Mouse (Mus musculus) ovary, postnatal 14 days (tissue): ENCODE data around the gene Klhl40.

Experiments used
- DNase-seq: peaks from one replicate; pipeline ENCODE4 v3.0.0; 2022; ENCODE audit warnings: low spot score

The Klhl40 gene

DNA sequence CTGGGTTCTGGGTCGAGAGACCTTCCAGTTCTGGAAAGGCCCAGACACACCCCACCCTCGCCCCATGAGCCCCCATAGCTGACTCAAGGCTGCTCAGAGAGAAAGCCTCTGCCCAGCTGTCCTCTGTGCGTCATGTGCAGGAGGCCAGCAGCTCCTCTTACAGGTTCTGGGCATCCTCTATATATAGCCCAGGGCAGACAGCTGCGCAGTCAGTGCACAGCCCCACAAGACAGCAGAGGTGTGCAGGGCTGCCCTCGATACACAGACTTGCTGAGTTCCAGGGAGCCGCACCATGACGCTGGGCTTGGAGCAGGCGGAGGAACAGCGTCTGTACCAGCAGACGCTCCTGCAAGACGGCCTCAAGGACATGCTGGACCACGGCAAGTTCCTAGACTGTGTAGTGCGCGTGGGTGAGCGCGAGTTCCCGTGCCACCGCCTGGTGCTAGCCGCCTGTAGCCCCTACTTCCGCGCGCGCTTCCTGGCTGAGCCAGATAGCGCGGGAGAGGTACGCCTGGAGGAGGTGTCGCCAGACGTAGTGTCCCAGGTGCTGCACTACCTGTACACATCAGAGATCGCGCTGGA lies at the start of gene Klhl40:
Gene Klhl40, plus strand, starts transcription at position 124 of the 582 bp plus-strand sequence.
- no peak for DNase-seq

DNA sequence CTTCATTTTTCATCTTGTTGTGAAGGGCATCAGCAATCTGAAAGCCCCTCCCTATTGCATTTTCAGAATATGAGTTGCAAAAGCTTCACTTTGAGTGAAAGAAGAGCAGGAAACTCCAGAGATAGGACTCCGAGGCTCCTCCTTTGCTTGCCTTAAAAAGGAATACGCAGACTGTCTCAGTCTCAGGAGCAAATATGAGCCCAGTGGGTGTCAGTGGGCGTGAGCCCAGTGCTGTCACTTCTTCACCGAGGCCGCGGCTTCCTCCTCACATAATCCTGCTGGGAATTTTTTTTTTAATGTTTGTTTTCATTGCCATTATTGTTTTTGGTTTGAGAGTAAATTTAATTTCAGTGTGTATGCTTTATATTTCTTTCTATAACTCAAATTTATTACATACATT lies 36.9 kb upstream of the Klhl40 start:
- DNase-seq: no peak

DNA sequence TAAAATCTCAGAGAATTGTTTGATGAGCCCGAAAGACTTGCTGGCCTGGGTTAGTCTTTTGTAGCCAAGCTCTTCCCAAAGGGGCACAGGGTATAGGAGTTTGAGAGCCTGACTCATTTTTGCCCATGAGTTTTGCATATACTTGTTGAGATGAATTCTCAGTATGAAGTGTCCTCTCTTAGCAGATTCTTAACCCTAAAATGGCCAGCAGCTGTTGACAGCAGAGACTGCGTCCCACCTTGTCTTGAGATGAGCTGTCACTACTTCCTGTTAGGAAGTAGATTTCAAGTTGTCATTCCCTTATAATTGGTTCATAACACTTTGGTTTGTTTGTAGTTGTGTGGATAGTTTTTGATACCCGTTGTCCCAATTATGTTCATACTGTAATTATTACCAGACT lies 36.2 kb upstream of the Klhl40 start:
- DNase-seq: no peak

DNA sequence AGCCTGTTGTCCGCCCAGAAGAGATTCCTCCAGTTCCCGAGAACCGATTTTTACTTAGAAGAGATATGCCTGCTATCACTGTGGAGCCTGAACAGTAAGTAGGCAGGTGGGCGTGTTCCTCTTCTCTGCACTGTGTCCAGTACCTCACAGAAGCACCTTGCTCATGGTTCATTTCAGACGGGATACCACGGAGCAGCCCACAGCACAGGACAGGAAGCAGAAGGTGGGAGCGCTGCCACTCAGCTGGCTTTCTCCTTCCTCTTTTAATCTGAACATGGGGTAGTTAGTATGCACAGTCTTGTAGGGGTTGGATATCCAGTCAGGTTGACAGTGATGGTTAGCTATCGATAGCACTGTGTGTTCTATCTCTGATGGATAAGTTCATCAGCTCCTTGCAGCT lies 33.4 kb upstream of the Klhl40 start:
- no peak for DNase-seq

DNA sequence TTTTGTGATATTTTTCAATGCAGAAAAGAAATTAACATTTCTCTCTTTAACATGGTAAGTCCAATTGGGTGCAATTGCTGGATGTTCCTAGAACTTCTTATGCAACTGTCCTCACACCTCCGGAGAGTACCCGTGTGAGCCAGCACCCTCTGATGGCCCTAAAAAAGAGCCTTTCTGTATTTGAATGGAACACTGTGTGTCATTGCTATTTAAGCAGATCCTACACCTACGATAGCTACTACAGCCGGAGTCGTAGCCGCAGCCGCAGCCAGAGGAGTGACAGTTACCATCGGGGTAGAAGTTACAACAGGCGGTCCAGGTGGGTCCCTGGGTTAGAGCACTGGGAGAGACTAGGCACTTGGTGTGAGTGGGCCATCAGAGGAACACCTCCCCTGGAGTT lies 24.6 kb upstream of the Klhl40 start:
- DNase-seq: no peak

DNA sequence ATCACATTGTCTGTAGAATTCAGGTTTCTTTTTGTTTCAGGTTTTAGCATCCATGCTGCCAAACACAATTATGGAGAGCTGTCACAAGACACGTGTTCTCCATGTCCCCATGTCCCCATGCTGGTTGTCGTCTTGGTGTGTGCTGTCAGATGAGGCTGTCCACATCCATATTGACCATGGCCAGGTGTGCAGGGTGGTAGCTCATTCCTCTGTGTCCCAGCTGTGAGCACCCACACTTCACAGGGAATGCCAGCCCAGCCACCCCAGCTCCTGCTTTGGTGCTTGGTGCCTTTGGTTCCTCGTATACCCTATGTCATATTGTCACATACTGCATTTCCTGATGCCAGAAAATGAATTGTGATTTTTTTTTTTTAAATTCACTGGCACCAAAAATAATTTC lies 22.8 kb upstream of the Klhl40 start:
- DNase-seq: no peak

DNA sequence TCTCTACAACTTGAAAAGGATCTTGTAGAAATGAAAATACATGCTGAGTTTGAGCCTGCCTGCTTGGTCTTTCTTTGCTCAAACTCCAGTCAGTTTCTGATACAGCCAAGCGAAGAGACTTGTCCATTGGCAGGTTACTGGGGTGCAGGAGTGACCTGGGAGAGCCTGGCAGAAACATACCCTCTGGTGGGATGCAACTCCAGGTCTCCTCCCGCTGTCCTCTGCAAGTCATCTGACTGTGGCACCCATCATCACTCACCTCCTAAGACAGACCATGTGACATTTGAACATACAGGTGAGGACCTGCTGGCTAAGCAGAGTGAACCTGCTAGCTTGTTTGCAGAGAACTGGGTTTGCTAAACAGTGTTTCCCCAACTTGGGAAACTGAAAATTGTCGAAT lies 20.6 kb upstream of the Klhl40 start:
- DNase-seq: no peak

DNA sequence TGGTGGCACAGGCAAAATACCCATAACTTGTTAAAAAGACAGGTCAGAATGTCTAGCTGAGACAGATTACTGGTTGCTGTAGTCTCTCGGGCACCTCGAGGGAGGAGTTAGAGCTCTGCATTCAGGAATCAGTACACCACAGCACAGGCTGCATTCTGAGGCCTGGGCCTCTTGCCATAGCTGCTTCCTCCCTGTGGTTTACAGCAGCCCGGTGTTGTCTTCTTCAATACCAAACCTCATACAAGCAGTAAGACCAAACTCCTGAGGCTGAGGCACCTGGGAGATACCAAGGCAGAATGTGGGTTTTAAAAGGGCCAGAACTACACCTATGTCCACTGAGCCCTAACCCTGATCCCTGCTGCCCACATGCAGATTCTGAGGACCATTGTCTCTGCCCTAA lies 20.0 kb upstream of the Klhl40 start:
- DNase-seq: no peak

DNA sequence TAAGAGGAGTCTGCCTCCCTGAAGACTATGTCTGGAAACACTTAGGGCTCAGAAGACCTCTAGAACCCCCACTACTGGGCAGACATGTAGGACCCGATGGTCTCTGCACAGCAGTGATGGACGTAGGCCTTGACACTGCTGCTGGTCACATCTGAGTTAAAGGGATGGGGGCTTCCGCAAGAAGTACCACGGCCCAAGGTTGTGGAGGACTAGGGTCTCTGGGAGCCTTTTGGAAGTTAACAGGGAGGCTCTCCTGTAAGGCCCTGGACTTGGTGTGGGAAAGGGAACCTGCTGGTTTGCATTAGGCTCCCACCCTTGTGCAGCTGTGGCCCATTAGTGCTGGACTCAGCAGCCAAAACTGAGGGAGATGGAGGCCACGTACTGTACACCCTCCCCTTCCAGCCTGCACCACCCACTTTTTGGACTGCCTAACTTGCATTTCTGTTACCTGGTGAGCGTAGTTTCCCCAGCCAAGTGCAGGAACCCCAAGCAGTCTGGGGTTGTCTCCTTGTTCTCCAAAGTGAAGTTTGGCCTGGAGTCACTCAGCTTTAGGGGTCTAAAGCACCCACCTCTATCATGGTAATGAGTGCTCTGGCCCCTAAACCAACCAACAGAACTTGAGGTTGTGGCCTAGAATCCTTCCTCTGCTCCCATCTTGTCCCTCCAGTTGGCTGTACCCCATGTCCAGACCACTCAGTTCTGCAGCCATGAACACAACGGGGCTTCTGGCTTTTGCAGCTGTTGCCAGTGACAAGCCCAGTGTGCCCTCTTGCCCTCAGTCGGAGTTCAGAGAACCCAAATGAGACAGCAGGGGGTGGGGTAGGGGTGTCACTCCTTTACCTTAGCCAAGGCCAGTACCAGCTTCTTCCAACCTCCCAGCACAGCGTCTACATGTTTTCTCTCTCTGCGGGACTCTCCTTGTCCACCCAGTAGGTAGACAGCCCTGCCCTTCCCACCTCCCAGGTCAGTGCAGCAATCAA lies 19.3 kb upstream of the Klhl40 start:
- DNase-seq: no peak

DNA sequence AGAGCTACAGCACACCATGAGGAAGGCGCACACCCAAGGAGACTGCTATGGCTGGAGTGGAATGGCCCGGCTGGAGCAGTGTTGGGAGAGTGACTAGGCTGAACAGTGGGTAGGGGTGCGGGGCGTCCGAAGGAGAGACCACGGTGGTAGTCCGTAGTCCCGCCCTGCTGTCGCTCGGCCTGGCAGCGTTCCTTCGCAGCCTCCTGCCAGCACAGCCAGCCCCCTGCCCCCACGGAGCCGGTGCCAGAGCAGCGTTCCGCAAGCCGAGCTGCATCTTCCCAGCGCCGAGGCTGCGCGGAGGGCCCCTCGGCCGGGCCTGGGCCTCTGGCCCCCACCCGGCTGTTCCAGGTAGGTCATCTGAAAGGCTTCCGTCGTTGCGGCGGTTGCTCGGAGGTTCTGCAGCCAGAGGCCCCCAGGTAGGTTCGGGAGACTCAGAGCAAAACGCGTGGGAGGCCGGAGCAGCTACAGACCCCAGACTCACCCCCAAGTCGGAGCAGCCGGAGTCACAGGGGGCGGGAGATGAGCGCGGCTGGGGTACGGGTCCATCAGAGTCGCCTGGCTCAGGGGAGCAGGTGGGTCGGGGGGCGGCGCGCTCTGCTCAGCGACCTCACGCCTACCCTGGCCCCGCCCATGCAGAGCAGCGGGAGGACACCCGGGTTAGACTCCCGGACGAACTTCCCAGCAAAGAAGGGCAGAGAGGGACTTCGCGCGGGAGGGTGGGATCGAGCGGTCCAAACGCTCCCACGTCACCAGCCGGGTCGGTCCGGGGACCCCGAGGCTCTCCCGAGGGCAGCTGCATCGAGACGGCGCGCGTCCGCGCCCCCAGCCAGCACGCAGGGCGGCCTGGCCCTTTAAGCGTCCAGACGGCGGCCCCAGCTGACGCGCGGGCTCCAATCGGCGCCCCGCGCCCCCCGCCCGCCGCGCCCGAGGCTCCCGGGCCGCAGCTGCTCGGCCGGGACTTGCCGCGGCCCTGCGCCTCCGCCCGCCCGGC lies 18.0 kb upstream of the Klhl40 start, which contains the start of gene Zfp651:
Gene Zfp651, plus strand, starts transcription at position 240 of the 991 bp plus-strand sequence.
- DNase-seq: peak; percentile 57

DNA sequence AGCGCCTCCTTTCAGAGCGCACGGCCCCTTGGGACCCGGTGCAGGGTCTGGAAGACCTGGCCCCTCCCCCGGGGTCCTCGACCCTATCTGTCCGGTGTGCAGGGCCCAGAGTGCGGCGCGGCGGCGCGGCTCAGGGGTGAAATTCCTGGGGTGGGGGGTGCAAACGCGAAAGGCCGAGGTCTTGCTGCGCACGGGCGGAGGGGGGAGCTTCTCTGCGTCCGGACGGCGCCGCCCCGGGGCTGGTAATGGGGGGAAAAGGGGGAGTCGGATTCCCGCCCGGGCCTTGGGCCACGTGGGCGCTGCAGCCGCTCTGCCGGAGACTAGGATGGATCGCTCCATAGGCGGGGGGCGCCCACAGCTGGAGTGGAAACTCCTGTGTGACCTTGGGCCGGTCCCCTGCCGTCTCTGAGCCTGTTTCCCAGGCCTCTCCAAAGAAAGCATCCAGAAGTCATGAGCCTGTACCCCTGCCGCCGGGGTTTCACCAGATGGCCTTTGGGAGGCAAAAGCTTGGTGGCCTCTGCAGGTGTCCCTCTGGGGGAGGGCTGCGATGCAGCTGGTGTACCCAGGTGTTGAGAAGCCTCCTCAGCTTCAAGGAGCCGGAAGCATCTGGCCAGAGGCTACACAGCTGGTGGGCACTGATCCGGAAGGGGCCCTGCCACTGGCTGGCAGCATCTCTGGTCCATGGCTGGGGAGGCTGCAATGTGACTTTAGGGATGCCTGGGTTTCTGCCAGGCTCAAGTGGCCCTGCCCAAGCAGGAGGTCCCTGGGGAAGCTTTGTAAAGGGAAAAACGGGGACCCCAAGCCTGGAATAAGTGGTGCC lies 16.9 kb upstream of the Klhl40 start:
- DNase-seq: peak; percentile 71

DNA sequence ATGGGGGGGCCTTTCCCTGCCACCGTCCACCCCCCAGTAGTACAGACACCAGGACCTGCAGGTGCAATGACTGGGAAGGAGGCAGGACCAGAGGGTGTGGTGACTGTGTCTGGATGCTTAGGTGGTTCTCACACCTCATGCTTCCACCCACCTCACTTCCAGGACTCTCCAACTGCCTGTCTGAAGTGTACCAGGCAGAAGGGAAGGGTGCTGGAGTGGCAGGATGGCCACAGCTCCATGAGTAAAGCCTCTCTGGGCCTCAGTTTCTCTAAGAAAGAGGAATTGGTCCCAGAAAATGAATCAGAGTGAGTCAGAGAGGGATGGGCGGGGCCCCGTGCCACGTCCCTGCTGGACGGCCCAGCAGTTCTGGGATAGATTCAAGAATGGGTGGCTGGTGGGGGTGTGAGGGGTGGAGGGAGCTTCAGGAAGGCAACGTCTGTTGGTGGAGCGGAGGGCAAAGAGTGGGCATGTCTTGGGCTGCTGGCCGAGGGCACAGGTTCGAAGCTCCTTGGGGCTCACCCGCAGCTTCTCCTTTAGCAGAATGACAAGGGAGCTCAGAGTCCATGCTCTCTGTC lies 16.2 kb upstream of the Klhl40 start:
- DNase-seq: no peak

DNA sequence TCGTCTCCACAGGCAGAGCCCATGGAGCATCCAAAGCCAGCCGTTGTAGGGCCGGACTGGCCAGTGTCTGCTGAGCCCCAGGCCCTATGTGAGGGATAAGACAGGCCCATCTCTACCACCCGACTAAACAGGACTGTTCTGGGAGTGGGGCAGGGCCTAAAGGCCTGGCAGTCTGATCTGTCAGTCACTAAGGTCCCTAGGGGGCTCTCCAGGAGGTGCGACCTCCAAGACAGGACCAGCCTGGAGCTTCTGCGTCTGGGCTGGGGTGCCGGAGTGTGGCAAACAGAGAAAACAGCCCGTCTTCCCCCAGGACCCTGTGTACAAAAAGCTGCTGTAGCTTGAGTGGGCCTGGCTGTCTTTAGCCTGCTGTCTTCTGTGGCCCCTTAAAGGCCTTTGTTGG lies 15.6 kb upstream of the Klhl40 start:
- no peak for DNase-seq

DNA sequence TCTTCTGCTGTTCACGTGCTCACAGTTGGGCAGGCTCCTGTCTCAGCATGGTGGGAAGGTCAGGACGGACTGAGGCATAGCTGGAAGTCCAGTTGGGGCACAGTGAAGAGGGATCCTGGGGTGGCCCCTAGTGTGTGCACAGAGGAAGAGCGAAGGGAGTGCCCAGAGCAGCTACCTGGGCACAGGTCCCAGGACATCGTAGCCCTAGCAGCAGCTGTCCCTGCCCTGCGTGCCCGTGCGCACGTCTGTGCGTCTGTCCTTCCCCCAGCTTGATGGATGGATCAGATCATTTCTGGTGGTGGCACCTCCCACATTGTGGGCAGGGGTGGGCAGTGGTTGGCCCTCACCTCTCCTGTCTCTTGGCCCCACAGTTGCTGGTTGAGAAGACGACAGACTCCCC lies 15.2 kb upstream of the Klhl40 start:
- no peak for DNase-seq

DNA sequence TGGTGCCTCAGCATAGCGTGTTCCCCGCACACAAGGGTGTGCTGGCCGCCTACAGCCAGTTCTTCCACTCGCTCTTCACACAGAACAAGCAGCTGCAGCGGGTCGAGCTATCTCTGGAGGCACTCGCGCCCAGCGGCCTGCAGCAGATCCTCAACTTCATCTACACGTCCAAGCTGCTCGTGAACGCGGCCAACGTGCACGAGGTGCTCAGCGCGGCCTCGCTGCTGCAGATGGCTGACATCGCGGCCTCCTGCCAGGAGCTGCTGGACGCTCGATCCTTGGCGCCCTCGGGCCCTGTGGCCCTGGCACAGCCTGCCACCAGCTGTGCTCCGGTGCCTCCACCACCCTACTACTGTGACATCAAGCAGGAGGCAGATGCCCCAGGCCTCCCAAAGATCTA lies 14.6 kb upstream of the Klhl40 start:
- DNase-seq: no peak

DNA sequence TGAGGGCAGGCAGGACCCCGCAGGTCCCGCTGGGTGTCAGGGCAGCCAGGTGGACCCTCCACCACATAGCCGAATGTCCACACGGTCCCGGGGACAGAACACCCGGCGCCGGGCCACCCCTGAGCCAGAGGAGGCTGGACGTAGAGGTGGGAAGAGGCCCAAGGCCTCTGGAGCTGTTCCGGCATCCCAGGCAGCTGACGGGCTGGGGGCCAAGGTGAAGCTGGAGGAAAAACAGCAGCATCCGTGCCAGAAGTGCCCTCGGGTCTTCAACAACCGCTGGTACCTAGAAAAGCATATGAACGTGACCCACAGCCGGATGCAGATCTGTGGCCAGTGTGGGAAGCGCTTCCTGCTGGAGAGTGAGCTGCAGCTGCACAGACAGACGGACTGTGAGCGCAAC lies 13.7 kb upstream of the Klhl40 start:
- no peak for DNase-seq

DNA sequence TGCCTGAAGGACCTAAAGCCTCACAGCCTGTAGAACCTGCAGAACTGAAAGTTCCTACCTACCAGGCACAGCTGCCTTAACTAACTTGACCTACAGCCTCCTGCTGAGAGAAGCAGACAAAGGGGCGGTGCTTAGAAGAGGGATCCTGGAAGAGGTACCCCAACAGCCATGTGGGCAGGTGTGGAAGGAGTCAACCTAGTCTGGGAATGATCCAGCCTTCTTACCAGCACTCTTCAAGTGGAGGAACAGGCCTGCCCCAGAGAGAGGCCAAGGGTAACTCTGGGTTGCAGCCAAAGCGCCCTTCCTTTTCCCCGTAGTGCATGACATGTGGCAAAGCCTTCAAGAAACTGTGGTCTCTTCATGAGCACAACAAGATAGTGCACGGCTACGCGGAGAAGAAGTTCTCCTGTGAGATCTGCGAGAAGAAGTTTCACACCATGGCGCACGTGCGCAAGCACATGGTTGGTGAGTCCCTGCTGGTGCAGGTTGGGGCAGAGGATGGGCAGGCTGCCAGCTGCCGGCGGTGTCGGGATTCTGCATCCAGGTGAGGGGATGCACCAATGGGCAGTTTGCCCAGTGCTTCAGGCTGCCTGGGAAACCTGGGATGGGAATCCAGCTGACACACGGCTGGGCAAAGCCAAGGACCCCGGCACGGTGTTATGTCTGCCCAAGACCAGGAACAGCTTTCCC lies 12.1 kb upstream of the Klhl40 start:
- DNase-seq: no peak

DNA sequence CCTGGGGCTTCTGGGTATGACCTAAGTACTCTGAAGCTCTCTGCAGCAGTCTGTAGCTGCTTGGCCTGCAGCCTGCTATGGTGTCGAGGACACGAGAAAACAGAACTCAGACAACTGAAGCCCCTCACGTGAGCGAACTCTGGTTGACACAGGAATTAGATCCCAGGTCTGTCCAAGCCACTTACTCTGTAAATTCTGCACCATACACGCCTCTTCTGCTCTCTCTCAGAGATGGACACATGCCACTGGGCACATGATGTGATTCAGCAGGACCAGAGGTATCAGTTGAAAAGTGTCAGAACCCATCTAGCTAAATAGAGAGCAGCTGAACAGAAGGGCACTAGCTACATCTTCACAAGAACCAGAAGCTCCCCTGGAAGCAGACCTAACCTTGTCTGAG lies 5.0 kb upstream of the Klhl40 start:
- DNase-seq: no peak

DNA sequence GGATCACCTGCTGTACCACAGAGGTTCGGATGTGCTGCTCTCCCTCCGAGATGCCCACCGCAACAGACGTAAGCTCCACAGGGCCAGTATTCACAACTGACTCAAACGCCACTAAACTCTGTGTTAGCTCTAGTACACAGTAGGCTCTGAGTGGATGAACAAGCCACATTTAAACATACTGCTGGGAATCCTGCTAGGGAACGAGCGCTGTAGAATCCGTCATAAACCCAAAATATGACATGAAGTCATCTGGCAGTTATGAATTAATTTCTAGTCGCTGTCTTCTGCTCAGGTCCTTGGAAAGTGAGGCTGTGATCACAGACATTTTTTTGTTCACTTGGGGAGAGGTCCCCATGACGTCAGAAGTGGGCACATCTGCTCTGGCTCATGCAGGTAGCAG lies 1.5 kb upstream of the Klhl40 start:
- DNase-seq: no peak

DNA sequence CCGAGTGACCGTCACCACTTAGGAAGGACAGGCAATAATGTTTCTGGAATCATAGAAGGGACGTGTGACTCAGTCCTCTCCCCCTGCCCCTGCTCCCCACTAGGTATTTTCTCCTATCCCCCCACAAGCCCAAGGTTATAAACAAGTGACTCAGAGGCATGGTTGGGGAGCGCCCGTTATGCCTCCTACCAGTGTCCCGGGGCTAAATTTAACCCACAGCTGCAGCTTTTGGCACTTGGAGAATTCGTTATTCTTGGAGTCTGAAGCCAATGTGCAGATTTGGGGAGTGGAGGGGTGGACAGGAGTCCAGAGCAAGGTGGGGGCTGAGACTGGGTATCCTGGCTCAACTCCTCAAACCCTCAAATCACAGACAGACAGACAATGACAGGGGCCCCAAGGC lies 896 bp upstream of the Klhl40 start:
- no peak for DNase-seq
